Mouse (Mus musculus) Patski (cell line): ENCODE measurements at regions not wholly inside any gene's neighbourhood (a gene's known extent, or its start where the extent isn't known, plus 50 kb on each side); places are given as distances from the start of the nearest gene placed in this dataset.
"Not testable (repeated sequence)": the region's sequence is repeated elsewhere in the genome, so short reads cannot be mapped to it uniquely, and the experiment has no call there.

ENCODE experiments used
- ATAC-seq: fragments of 100-300 bp; one replicate; pipeline ENCODE4 v1.8.0; 2021
- CTCF ChIA-PET: fragments of 350-600 bp; sonication (Branson Sonifier 250); formaldehyde crosslinking; loops from one replicate; lab custom pipeline; 2022; ENCODE audit warnings: inconsistent platforms; lab: Charles Lee
- POLR2A ChIA-PET: fragments of 350-600 bp; sonication (Branson Sonifier 250); formaldehyde crosslinking; loops from one replicate; lab custom pipeline; 2022; ENCODE audit warnings: antibody characterized with exemption, inconsistent platforms; lab: Charles Lee
- DNase-seq: peaks from one replicate; pipeline ENCODE4 v3.0.0-alpha.2; 2011; ENCODE audit warnings: low read depth, low spot score
- H3K27me3 ChIP-seq: fragments of 371-371 bp; one replicate; pipeline ENCODE4 v1.5.1; 2021
- CTCF ChIP-seq: fragments of 100-300 bp; IDR thresholded peaks from one replicate; pipeline ENCODE4 v1.5.1; 2021
- in situ Hi-C: fragments of 300-500 bp; cut with MboI; formaldehyde crosslinking; loops from 3 replicates; pipeline ENCODE4 v1.11.1; 2018; ENCODE audit warnings: low pct_unique_long_range_greater_than_20kb, mixed read lengths

DNA sequence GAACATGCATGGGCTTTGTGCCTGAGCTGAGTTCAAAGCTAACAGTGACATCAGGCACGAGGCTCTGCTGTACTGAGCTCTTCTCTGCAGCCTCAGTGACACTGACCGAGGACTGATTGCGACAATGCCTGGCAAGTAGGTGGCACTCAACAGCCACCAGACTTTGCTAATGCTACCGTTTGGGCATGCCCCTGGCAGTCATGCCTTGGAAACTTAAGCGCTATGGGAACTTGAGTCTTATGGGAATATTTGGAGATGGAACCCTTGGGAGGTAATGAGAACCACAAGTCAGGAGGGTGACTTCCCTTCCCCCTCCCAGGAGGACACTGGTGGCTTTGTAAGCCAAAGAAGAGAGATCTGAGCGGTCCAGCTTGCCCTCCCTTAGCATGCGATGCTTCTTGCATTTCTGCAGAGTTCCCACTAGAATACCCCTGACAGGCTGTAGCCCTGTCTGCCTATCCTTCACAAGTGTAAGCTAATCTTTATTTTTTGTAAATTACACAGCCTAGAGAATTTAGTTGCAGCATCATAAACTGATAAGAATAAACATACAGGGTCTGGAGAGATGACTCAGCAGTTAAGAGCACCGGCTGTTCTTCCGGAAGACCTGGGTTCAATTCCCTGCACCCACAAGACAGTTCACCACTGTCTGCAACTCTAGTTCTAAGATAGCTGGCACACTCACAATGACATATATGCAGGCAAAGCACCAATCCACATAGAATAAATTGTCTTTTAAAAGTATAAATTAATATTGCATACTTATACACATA lies 86.4 kb upstream of the Commd3 start:
- no peak for DNase-seq
- no peak for TF ChIP-seq CTCF
- ATAC-seq, result no peak
- H3K27me3 ChIP-seq, result peaks cover 22% of the 10 kb centered on the region
- ChIA-PET POLR2A (interaction anchor here (0.6 kb wide), 1 partner anchor 13 kb away, joined by 6 read pairs; no protein-coding TSS in a partner anchor), CTCF (no interaction called here)
- in situ Hi-C loops, result no loop called here

GRCm38 (mm10) chr2:18558133-18558532 lies 114.1 kb upstream of the Commd3 start:
- POLR2A ChIA-PET, result no interaction called here

GRCm38 (mm10) chr2:18547964-18548643 lies 124.1 kb upstream of the Commd3 start:
- ATAC-seq (no peak), DNase-seq (no peak)
- ChIA-PET POLR2A (interaction anchor here (0.7 kb wide), 1 partner anchor 20 kb away, joined by 3 read pairs; no protein-coding TSS in a partner anchor), CTCF (no interaction called here)
- in situ Hi-C loops, result no loop called here
- no peak for TF ChIP-seq CTCF
- H3K27me3 ChIP-seq, result peaks cover 14% of the 10 kb centered on the region

More at GRCm38 (mm10) chr2:18558133-18558532, 114.1 kb upstream of the Commd3 start:
- CTCF ChIA-PET, result interaction anchor here (0.9 kb wide), 1 partner anchor 12 kb away, joined by 3 read pairs; no protein-coding TSS in a partner anchor
- H3K27me3 ChIP-seq, result peaks cover 10% of the 10 kb centered on the region
- ATAC-seq, result no peak
- TF ChIP-seq CTCF, result no peak
- DNase-seq, result no peak
- in situ Hi-C loops, result no loop called here

DNA sequence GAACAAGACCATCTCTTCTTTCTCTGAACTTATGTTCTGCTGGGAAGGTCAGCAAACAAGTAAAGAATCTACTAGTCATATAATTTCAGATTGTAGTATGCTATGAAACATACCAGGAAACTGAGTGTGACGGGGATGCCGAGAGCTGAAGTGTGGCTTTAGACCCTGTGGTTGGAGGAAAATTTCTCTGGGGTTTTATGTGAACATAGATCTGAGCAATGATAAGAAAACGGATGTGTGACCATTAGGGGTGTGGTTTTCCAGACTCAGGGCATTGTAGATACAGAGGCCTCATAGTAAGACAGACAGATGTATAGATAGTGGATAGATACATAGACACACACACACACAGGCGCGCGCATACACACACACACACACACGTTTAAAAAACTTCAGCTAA lies 131.8 kb upstream of the Dnajc1 start:
- CTCF ChIA-PET, result no interaction called here
- H3K27me3 ChIP-seq, result peaks cover 19% of the 10 kb centered on the region
- POLR2A ChIA-PET, result no interaction called here
- ATAC-seq, result no peak
- in situ Hi-C loops, result no loop called here
- TF ChIP-seq CTCF, result no peak
- no peak for DNase-seq

- peaks cover 19% of the 10 kb centered on the region for H3K27me3 ChIP-seq
- ChIA-PET CTCF (no interaction called here), POLR2A (no interaction called here)
- no peak for ATAC-seq
- in situ Hi-C loops, result no loop called here
- no peak for DNase-seq
- TF ChIP-seq CTCF, result no peak
These were observed 131.3 kb upstream of the Dnajc1 start for GRCm38 (mm10) chr2:18523911-18524310.

DNA sequence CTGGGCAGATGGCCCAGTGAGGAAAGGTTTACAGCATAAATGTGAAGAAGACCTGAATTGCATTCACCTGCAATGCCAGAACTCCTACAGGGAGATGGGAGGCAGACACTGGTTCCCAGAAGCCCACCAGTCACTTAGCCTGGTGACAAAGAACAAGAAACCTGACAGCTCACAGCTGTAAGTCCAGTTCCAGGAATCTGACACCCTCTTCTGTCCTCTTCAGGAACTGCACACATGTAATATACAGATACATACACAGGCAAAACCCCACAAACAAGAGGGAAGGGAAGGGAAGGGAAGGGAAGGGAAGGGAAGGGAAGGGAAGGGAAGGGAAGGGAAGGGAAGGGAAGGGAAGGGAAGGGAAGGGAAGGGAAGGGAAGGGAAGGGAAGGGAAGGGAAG lies 120.8 kb upstream of the Dnajc1 start:
- ATAC-seq (no peak), DNase-seq (no peak)
- H3K27me3 ChIP-seq, result peaks cover 16% of the 10 kb centered on the region
- peak; percentile 44 for TF ChIP-seq CTCF
- POLR2A ChIA-PET, result no interaction called here
- in situ Hi-C loops, result no loop called here
- CTCF ChIA-PET, result no interaction called here

DNA sequence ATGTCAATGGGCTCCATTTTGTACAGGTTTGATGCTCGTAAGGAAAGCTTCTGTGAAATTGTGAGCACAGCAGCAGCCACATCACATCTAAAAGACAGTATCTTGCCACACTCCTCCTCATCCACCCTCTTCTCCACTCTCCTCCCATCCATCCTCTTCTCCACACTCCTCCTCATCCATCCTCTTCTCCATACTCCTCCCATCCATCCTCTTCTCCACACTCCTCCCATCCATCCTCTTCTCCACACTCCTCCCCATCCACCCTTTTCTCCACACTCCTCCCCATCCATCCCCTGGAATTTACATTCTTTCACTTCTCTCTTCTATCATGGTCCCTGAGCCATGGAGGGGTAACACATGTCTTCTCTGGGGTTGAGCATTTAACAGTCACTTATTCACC lies 116.7 kb upstream of the Dnajc1 start:
- peaks cover 16% of the 10 kb centered on the region for H3K27me3 ChIP-seq
- CTCF ChIA-PET, result no interaction called here
- peak; percentile 42 for DNase-seq
- in situ Hi-C loops, result no loop called here
- POLR2A ChIA-PET, result no interaction called here
- TF ChIP-seq CTCF, result no peak
- ATAC-seq, result peak; percentile 100

GRCm38 (mm10) chr2:18473361-18473771 lies 80.7 kb upstream of the Dnajc1 start:
- ChIA-PET POLR2A (no interaction called here), CTCF (no interaction called here)
- DNase-seq, result no peak
- in situ Hi-C loops, result no loop called here
- ATAC-seq, result peak; percentile 60
- peaks cover 12% of the 10 kb centered on the region for H3K27me3 ChIP-seq
- no peak for TF ChIP-seq CTCF

- ChIA-PET CTCF (interaction anchor here (0.9 kb wide), 1 partner anchor 38 kb away, joined by 3 read pairs; no protein-coding TSS in a partner anchor), POLR2A (no interaction called here)
- no peak for ATAC-seq
- TF ChIP-seq CTCF, result no peak
- no peak for DNase-seq
- H3K27me3 ChIP-seq, result peaks cover 13% of the 10 kb centered on the region
- in situ Hi-C loops, result no loop called here
These were observed 68.3 kb upstream of the Dnajc1 start for GRCm38 (mm10) chr2:18460901-18461300.

DNA sequence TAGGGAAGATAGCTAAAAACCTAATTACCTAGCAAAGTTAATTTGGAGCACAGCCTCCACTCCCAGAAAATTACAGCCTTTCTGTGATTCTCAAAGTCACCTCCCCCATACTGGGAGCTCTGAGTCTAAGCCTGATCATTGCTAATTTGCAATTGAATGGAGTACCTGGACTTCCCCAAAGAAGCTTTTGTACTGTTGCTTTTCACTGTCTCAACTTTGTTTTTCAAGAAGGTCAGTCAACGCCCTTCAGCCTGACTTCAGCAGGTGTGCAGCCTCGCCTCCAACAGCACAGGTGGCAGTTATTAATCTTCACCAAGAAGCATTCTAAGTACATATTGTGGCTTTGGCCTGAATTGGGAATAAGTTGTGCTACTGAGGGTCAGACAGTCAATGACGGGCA lies 67.7 kb upstream of the Dnajc1 start:
- CTCF ChIA-PET, POLR2A ChIA-PET, ATAC-seq, DNase-seq, in situ Hi-C loops: not testable (repeated sequence)
- peaks cover 13% of the 10 kb centered on the region for H3K27me3 ChIP-seq

DNA sequence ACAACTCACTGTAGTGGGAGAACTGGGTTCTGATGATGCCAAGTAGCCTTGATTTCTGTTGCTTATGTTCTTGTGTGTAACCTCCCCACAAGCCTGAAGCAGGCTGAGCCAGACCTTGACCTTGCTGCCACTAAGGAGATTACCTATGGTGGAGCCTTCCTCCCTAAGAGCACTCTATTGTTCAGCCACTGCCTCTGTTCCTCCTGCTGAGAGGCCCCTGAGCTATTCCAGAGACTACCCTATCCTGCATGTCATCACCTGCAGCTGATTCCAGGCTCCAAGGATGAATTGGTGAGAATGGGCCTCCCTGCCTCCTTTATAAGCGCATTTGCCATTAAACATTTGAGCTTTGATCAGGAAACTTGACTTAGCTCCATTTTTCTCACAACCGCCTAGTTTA lies 60.8 kb upstream of the Dnajc1 start:
- ATAC-seq, DNase-seq, CTCF ChIA-PET, in situ Hi-C loops, POLR2A ChIA-PET: not testable (repeated sequence)
- peaks cover 20% of the 10 kb centered on the region for H3K27me3 ChIP-seq
